Mouse (Mus musculus): ENCODE results near the gene Lactbl1.

DNA sequence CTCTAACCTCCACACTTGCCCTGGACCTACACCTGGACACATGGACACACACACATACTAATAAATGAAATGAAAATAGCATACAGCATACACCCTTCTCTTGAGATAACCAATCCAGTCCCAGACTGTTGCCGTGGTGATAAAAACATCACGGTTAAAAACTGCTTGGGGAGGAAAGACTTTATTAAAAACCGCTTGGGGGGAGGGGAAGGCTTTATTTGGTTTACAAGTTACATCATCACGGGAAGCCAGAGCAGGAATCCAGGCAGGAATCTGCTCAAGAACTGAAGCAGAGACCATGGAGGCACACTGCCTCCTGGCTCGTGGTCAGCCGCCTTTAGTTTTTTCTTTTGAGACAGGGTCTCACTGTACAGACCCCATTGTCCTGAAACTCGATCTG is 8.8 kb upstream of the Lactbl1 start:
- TF ChIP-seq CTCF (IDR thresholded peaks at IDR 0.05; ENCODE audit: control insufficient read depth, insufficient read depth, insufficient replicate concordance, low read depth, low read length) (no peak), POLR2A (IDR thresholded peaks at IDR 0.05; ENCODE audit: control insufficient read depth, low read depth, low read length) (no peak)

All from testis, adult 2 months (tissue).